In genomic region chr19:10524784-10525105, GRCm38 (mm10) we compare ENCODE assay signal across 8 mouse cellular contexts. TPM values are rescaled to one million over a fixed set of nuclear protein-coding genes. Genes with fewer than 3 reads are reported as not detected.
DNase-seq lines count a peak whose midpoint lies in the region; ATAC-seq and TF ChIP-seq lines count a peak whose summit lies in the region.
"Had no signal": no experiment of that assay in that cellular context is flagged by ENCODE, and none has a peak within 500 bp of the region (broad histone marks: within the 10 kb centered on the region; RNA-seq: fewer than 3 reads in every experiment).

No protein-coding gene starts in this region.

- no peak for TF ChIP-seq CTCF in spleen, adult 2 months (IDR thresholded peaks at IDR 0.05; ENCODE audit: extremely low read depth, insufficient read depth, insufficient read length, insufficient replicate concordance)

- H3K4me3 ChIP-seq in spleen, adult 2 months (ENCODE audit: extremely low read depth, insufficient read depth, insufficient read length) = peak overlapping the region; percentile 82
- H3K4me3 ChIP-seq in forebrain, embryonic 11.5 days (ENCODE audit: low read depth, low read length) = peak overlapping the region; percentile 94
- peak overlapping the region; percentile 96 for H3K4me3 ChIP-seq in liver, embryonic 11.5 days (ENCODE audit: low read depth, low read length)

- H3K4me1 ChIP-seq in spleen, adult 2 months (ENCODE audit: control insufficient read depth, insufficient read depth, insufficient read length) = peaks cover 10% of the 10 kb centered on the region
- H3K4me1 ChIP-seq in forebrain, embryonic 11.5 days (replicated peaks; ENCODE audit: control insufficient read depth, insufficient read depth, low read length) = peaks cover 10% of the 10 kb centered on the region; the same call in 1 of the 2 replicates
- H3K4me1 ChIP-seq in liver, embryonic 11.5 days (replicated peaks; ENCODE audit: control insufficient read depth, insufficient read depth, low read length) = peaks cover 32% of the 10 kb centered on the region

- no peak for ATAC-seq in forebrain, embryonic 11.5 days (replicated peaks; ENCODE audit: low FRiP score)
- ATAC-seq in liver, embryonic 11.5 days (replicated peaks; ENCODE audit: low FRiP score) = no peak

- peak overlapping the region; percentile 79 for H3K4me2 ChIP-seq in forebrain, embryonic 11.5 days (ENCODE audit: low read depth, low read length, severe bottlenecking)
- H3K4me2 ChIP-seq in liver, embryonic 11.5 days = peak overlapping the region; percentile 76

- peaks cover 3% of the 10 kb centered on the region for H3K36me3 ChIP-seq in spleen, adult 2 months (ENCODE audit: control insufficient read depth, insufficient read depth, low read length)
- no peaks in the 10 kb centered on the region; the same call in 1 of the 2 replicates for H3K36me3 ChIP-seq in forebrain, embryonic 11.5 days (ENCODE audit: control insufficient read depth, insufficient read depth, low read length)
- peaks cover 9% of the 10 kb centered on the region; the same call in 1 of the 2 replicates for H3K36me3 ChIP-seq in liver, embryonic 11.5 days (ENCODE audit: control insufficient read depth, insufficient read depth, low read length)

- H3K27ac ChIP-seq in spleen, adult 2 months (ENCODE audit: insufficient read depth, low read length) = peak overlapping the region; percentile 91
- H3K27ac ChIP-seq in forebrain, embryonic 11.5 days (ENCODE audit: low read depth, low read length) = peak overlapping the region; percentile 96
- H3K27ac ChIP-seq in liver, embryonic 11.5 days (ENCODE audit: low read depth, low read length) = peak overlapping the region; percentile 97

- peak overlapping the region; percentile 99 for H3K9ac ChIP-seq in forebrain, embryonic 11.5 days (ENCODE audit: low read length)
- H3K9ac ChIP-seq in liver, embryonic 11.5 days (ENCODE audit: low read depth, low read length) = peak overlapping the region; percentile 94

- H3K27me3 ChIP-seq in spleen, adult 2 months (ENCODE audit: control insufficient read depth, insufficient read depth, low read length) = no peaks in the 10 kb centered on the region
- no peaks in the 10 kb centered on the region for H3K27me3 ChIP-seq in forebrain, embryonic 11.5 days (ENCODE audit: control insufficient read depth, insufficient read depth, low read length)
- no peaks in the 10 kb centered on the region for H3K27me3 ChIP-seq in liver, embryonic 11.5 days (replicated peaks; ENCODE audit: control insufficient read depth, insufficient read depth, low read length)

- no peak for DNase-seq in spleen, adult 2 months (ENCODE audit: low read depth in 1 of 2, low spot score in 2 of 2)
- DNase-seq in spleen, postnatal 14 days (ENCODE audit: low spot score in 2 of 2) = no peak
- DNase-seq in forebrain, embryonic 11.5 days (ENCODE audit: low spot score) = no peak
- DNase-seq in liver, embryonic 11.5 days (ENCODE audit: low spot score) = no peak
- DNase-seq in adrenal gland, postnatal 36 days = no peak
- DNase-seq in thymus, postnatal 10 days (ENCODE audit: low spot score in 2 of 2) = no peak
- DNase-seq in cerebellum, postnatal 25 days = no peak

- no peak; the same call in 1 of the 2 replicates for TF ChIP-seq POLR2A in spleen, adult 2 months (IDR thresholded peaks at IDR 0.05; ENCODE audit: low read depth, low read length)

- WGBS in spleen, adult 2 months = under 1% methylated on average over 19 of the region's 19 CpGs
- WGBS in forebrain, embryonic 11.5 days = under 1% methylated on average over 19 of the region's 19 CpGs
- under 1% methylated on average over 19 of the region's 19 CpGs for whole genome bisulfite sequencing in liver, embryonic 11.5 days

- H3K9me3 ChIP-seq in forebrain, embryonic 11.5 days (ENCODE audit: control insufficient read depth, low read length) = no peaks in the 10 kb centered on the region
- no peaks in the 10 kb centered on the region for H3K9me3 ChIP-seq in liver, embryonic 11.5 days (ENCODE audit: control insufficient read depth, low read length)

RNA-seq across cellular contexts. Expression of gene Cpsf7, which starts 0.3 kb away (rescaled TPM):
- 39.9 and 42.3 TPM in 2 replicates for polyA plus RNA-seq in spleen, adult 2 months (2012; rRNA removed)
- polyA plus RNA-seq in forebrain, embryonic 11.5 days (2014; fragmentation: Nextera tagmentation; extraction: Ambion mirVana) = 78.4 and 82.1 TPM in 2 replicates
- polyA plus RNA-seq in liver, embryonic 11.5 days (2014; fragmentation: Nextera tagmentation; extraction: Ambion mirVana) = 42.6 and 44.8 TPM in 2 replicates
- total RNA-seq in adrenal gland, postnatal 36 days (2021) = 10 to 100 TPM; 42.0 to 55.1 TPM

RNA-seq across cellular contexts. Expression of gene Sdhaf2, which starts 1.2 kb away (rescaled TPM):
- polyA plus RNA-seq in spleen, adult 2 months (2012; rRNA removed) = 16.9 and 20.1 TPM in 2 replicates
- polyA plus RNA-seq in forebrain, embryonic 11.5 days (2014; fragmentation: Nextera tagmentation; extraction: Ambion mirVana) = 57.1 and 60.9 TPM in 2 replicates
- polyA plus RNA-seq in liver, embryonic 11.5 days (2014; fragmentation: Nextera tagmentation; extraction: Ambion mirVana) = 60.4 and 63.0 TPM in 2 replicates
- total RNA-seq in adrenal gland, postnatal 36 days (2021) = 10 to 100 TPM; 61.6 to 63.5 TPM

RNA-seq across cellular contexts. Expression of gene Tmem216, which starts 31.3 kb away (rescaled TPM):
- polyA plus RNA-seq in spleen, adult 2 months (2012; rRNA removed) = 6.9 and 8.5 TPM in 2 replicates
- 61.3 and 61.4 TPM in 2 replicates for polyA plus RNA-seq in forebrain, embryonic 11.5 days (2014; fragmentation: Nextera tagmentation; extraction: Ambion mirVana)
- polyA plus RNA-seq in liver, embryonic 11.5 days (2014; fragmentation: Nextera tagmentation; extraction: Ambion mirVana) = 33.7 and 35.9 TPM in 2 replicates
- 10 to 100 TPM; 15.9 to 21.5 TPM for total RNA-seq in adrenal gland, postnatal 36 days (2021)

RNA-seq across cellular contexts. Expression of gene Ppp1r32, which starts 42.0 kb away (rescaled TPM):
- 0.55 and 1.2 TPM in 2 replicates for polyA plus RNA-seq in spleen, adult 2 months (2012; rRNA removed)
- polyA plus RNA-seq in forebrain, embryonic 11.5 days (2014; fragmentation: Nextera tagmentation; extraction: Ambion mirVana) = 0.41 and 0.64 TPM in 2 replicates
- 0.12 TPM in 1 of 2 replicates, not detected in the other for polyA plus RNA-seq in liver, embryonic 11.5 days (2014; fragmentation: Nextera tagmentation; extraction: Ambion mirVana)
- under 1 TPM; 0.63 to 0.93 TPM for total RNA-seq in adrenal gland, postnatal 36 days (2021)
- total RNA-seq: common myeloid progenitor, adult 5-6 weeks had no signal

RNA-seq across cellular contexts. Expression of gene Cyb561a3, which starts 52.2 kb away (rescaled TPM):
- 214 and 230 TPM in 2 replicates for polyA plus RNA-seq in spleen, adult 2 months (2012; rRNA removed)
- 16.6 and 18.3 TPM in 2 replicates for polyA plus RNA-seq in forebrain, embryonic 11.5 days (2014; fragmentation: Nextera tagmentation; extraction: Ambion mirVana)
- 14.9 and 18.5 TPM in 2 replicates for polyA plus RNA-seq in liver, embryonic 11.5 days (2014; fragmentation: Nextera tagmentation; extraction: Ambion mirVana)
- total RNA-seq in adrenal gland, postnatal 36 days (2021) = 10 to 100 TPM; 17.8 to 21.7 TPM
